ENCODE assay signal across 27 mouse cellular contexts in the genomic region with DNA sequence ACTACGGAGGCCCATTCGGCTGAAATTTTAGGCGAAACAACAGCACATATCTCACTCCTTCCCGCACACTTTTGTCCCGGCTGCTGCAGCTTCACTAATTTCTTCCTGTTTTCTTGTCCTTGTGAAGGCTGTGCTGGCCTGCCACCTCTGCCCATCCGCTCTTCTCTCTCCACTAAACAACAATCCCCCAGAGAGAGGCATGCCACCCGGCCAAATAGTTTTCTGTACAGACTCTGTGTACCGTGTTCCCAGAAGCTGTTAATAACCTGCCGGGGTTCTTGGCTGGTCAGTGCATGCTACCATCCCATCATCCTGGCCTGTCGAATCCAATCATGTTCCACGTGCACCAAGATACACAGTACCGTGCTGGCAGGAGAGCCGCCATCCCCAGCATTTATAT. TPM values are rescaled to one million over a fixed set of nuclear protein-coding genes. Genes with fewer than 3 reads are reported as not detected.
"Had no signal": no experiment of that assay in that cellular context is flagged by ENCODE, and none has a peak within 500 bp of the region (broad histone marks: within the 10 kb centered on the region; RNA-seq: fewer than 3 reads in every experiment).

No protein-coding gene starts in this region.

- H3K4me1 ChIP-seq: heart, embryonic 13.5 days; heart, embryonic 15.5 days; kidney, embryonic 15.5 days; limb, embryonic 13.5 days; limb, embryonic 15.5 days; liver, embryonic 12.5 days had no signal

- ATAC-seq: hindbrain, embryonic 16.5 days; intestine, embryonic 16.5 days; liver, embryonic 12.5 days had no signal

- H3K27me3 ChIP-seq: heart, embryonic 13.5 days; heart, embryonic 15.5 days; hindbrain, embryonic 13.5 days; kidney, embryonic 15.5 days; limb, embryonic 13.5 days; limb, embryonic 15.5 days; liver, embryonic 12.5 days had no signal

- H3K4me3 ChIP-seq: heart, adult 2 months; heart, embryonic 13.5 days; heart, embryonic 15.5 days; hindbrain, embryonic 13.5 days; kidney, embryonic 15.5 days; left cerebral cortex, adult 2 months; limb, embryonic 13.5 days; limb, embryonic 15.5 days; liver, embryonic 12.5 days had no signal

- DNase-seq: gastrocnemius, postnatal 14 days; gastrocnemius, postnatal 36 days; heart, adult 11 months; heart, adult 2 months; heart, postnatal 14 days; heart, postnatal 36 days; kidney, adult 11 months; kidney, adult 2 months; kidney, adult 9 months; kidney, postnatal 14 days; kidney, postnatal 36 days; layer of hippocampus, adult 9-11 months; layer of hippocampus, postnatal 36 days had no signal

- H3K27ac ChIP-seq: heart, adult 2 months; heart, embryonic 13.5 days; heart, embryonic 15.5 days; hindbrain, embryonic 13.5 days; kidney, embryonic 15.5 days; kidney, postnatal 0 days; left cerebral cortex, adult 2 months; limb, embryonic 13.5 days; limb, embryonic 15.5 days; liver, embryonic 12.5 days; liver, embryonic 14.5 days had no signal

- H3K9ac ChIP-seq: heart, embryonic 13.5 days; heart, embryonic 15.5 days; hindbrain, embryonic 13.5 days; kidney, embryonic 15.5 days; limb, embryonic 13.5 days; limb, embryonic 15.5 days; liver, embryonic 12.5 days; liver, embryonic 14.5 days had no signal

- H3K36me3 ChIP-seq: heart, embryonic 13.5 days; heart, embryonic 15.5 days; hindbrain, embryonic 13.5 days; kidney, embryonic 15.5 days; limb, embryonic 13.5 days; limb, embryonic 15.5 days; liver, embryonic 12.5 days had no signal

- H3K9me3 ChIP-seq: heart, embryonic 13.5 days; heart, embryonic 15.5 days; hindbrain, embryonic 13.5 days; kidney, embryonic 15.5 days; limb, embryonic 13.5 days; limb, embryonic 15.5 days; liver, embryonic 12.5 days had no signal

- H3K4me2 ChIP-seq: heart, embryonic 11.5 days; heart, embryonic 13.5 days; heart, embryonic 15.5 days; hindbrain, embryonic 13.5 days; kidney, embryonic 15.5 days; limb, embryonic 13.5 days; limb, embryonic 15.5 days; liver, embryonic 12.5 days had no signal

RNA-seq across cellular contexts. Expression of gene Wasf3, which starts 15.8 kb away (rescaled TPM):
- total RNA-seq: hematopoietic stem cell, adult 5-6 weeks had no signal
